Mouse (Mus musculus) 3T3-L1 (cell line): ENCODE measurements at regions not wholly inside any gene's neighbourhood (a gene's known extent, or its start where the extent isn't known, plus 50 kb on each side); places are given as distances from the start of the nearest gene placed in this dataset.
A peak's percentile ranks its signal among the peaks of the same experiment; 100 is the strongest.

Source experiments
- DNase-seq: peaks from one replicate; pipeline ENCODE4 v3.0.0-alpha.2; 2015; ENCODE audit warnings: low read depth, low spot score

- peak; percentile 43 for DNase-seq
Observed at GRCm38 (mm10) chr4:35417866-35418265, 191.9 kb upstream of the C9orf72 start.

- no peak for DNase-seq
Observed at GRCm38 (mm10) chr4:35413488-35413887, 187.5 kb upstream of the C9orf72 start.

GRCm38 (mm10) chr4:35405301-35406006, 179.5 kb upstream of the C9orf72 start:
- DNase-seq = no peak

GRCm38 (mm10) chr4:35404068-35404467, 178.1 kb upstream of the C9orf72 start:
- no peak for DNase-seq

GRCm38 (mm10) chr4:35403594-35403993, 177.6 kb upstream of the C9orf72 start:
- DNase-seq = no peak

- DNase-seq = no peak
Observed at GRCm38 (mm10) chr4:35402376-35403133, 176.6 kb upstream of the C9orf72 start.

GRCm38 (mm10) chr4:35401783-35402182, 175.8 kb upstream of the C9orf72 start:
- no peak for DNase-seq

- DNase-seq = no peak
Observed at GRCm38 (mm10) chr4:35400511-35400910, 174.5 kb upstream of the C9orf72 start.

GRCm38 (mm10) chr4:35395583-35395877, 169.6 kb upstream of the C9orf72 start:
- DNase-seq = no peak

- no peak for DNase-seq
Observed at GRCm38 (mm10) chr4:35394821-35395582, 169.0 kb upstream of the C9orf72 start.

- DNase-seq = no peak
Observed at GRCm38 (mm10) chr4:35375791-35376190, 149.8 kb upstream of the C9orf72 start.

GRCm38 (mm10) chr4:35373213-35373860, 147.4 kb upstream of the C9orf72 start:
- no peak for DNase-seq

- peak; percentile 76 for DNase-seq
Observed at GRCm38 (mm10) chr4:35372528-35373212, 146.7 kb upstream of the C9orf72 start.

GRCm38 (mm10) chr4:35364161-35364560, 138.2 kb upstream of the C9orf72 start:
- no peak for DNase-seq

GRCm38 (mm10) chr4:35362176-35362575, 136.2 kb upstream of the C9orf72 start:
- DNase-seq = no peak

- DNase-seq = no peak
Observed at GRCm38 (mm10) chr4:35359376-35359775, 133.4 kb upstream of the C9orf72 start.

- DNase-seq = no peak
Observed at GRCm38 (mm10) chr4:35356904-35357563, 131.1 kb upstream of the C9orf72 start.

- no peak for DNase-seq
Observed at GRCm38 (mm10) chr4:35356051-35356450, 130.1 kb upstream of the C9orf72 start.

- DNase-seq = no peak
Observed at GRCm38 (mm10) chr4:35354046-35354445, 128.1 kb upstream of the C9orf72 start.

GRCm38 (mm10) chr4:35352606-35353005, 126.6 kb upstream of the C9orf72 start:
- DNase-seq = no peak

GRCm38 (mm10) chr4:35350465-35350864, 124.5 kb upstream of the C9orf72 start:
- DNase-seq = no peak
